13 mouse cellular contexts compared by ENCODE assay signal in genomic region chr8:111676237-111676636, GRCm38 (mm10). TPM values are rescaled to one million over a fixed set of nuclear protein-coding genes. Genes with fewer than 3 reads are reported as not detected.
DNase-seq lines count a peak whose midpoint lies in the region; ATAC-seq and TF ChIP-seq lines count a peak whose summit lies in the region.
"Had no signal": no experiment of that assay in that cellular context is flagged by ENCODE, and none has a peak within 500 bp of the region (broad histone marks: within the 10 kb centered on the region; RNA-seq: fewer than 3 reads in every experiment).

No protein-coding gene starts in this region.

- peak; percentile 35 for DNase-seq in thymus, adult 2 months
- no peak for DNase-seq in thymus, postnatal 0 days (ENCODE audit: low spot score)
- peak; percentile 14 for DNase-seq in c-Kit-positive CD71-positive TER-119-positive erythroid progenitor cells, embryonic 14.5 days (ENCODE audit: low spot score)
- DNase-seq in ovary, adult 18-20 months (ENCODE audit: low spot score), result no peak
- no peak for DNase-seq in layer of hippocampus, adult 8-10 months (ENCODE audit: low spot score in 2 of 2)
- no peak for DNase-seq in cerebellum, adult 11-12 months
- DNase-seq: liver, embryonic 13.5 days had no signal

- no peak for TF ChIP-seq POLR2A in thymus, adult 2 months (IDR thresholded peaks at IDR 0.05; ENCODE audit: control insufficient read depth, extremely low read depth, insufficient read depth, low read length, poor library complexity)

- no peak overlapping the region for H3K4me2 ChIP-seq in intestine, postnatal 0 days (replicated peaks; ENCODE audit: low read depth)
- no peak overlapping the region for H3K4me2 ChIP-seq in intestine, embryonic 15.5 days (replicated peaks)
- H3K4me2 ChIP-seq: liver, embryonic 13.5 days; stomach, embryonic 15.5 days had no signal

- no peak overlapping the region for H3K9ac ChIP-seq in intestine, postnatal 0 days (ENCODE audit: low read depth, low read length)
- H3K9ac ChIP-seq in intestine, embryonic 15.5 days, result no peak overlapping the region
- H3K9ac ChIP-seq: liver, embryonic 13.5 days; stomach, embryonic 15.5 days had no signal

- H3K27me3 ChIP-seq in intestine, postnatal 0 days (replicated peaks; ENCODE audit: control insufficient read depth, insufficient read depth, low read length), result no peaks in the 10 kb centered on the region
- H3K27me3 ChIP-seq in intestine, embryonic 15.5 days (replicated peaks), result no peaks in the 10 kb centered on the region
- H3K27me3 ChIP-seq in thymus, adult 2 months (ENCODE audit: control insufficient read depth, insufficient read depth, low read length), result no peaks in the 10 kb centered on the region
- H3K27me3 ChIP-seq: stomach, embryonic 15.5 days had no signal

- H3K4me1 ChIP-seq in intestine, postnatal 0 days (replicated peaks; ENCODE audit: control insufficient read depth, insufficient read depth, low read length), result no peaks in the 10 kb centered on the region
- H3K4me1 ChIP-seq in intestine, embryonic 15.5 days (replicated peaks), result no peaks in the 10 kb centered on the region
- H3K4me1 ChIP-seq in thymus, adult 2 months (replicated peaks; ENCODE audit: control insufficient read depth, insufficient read depth, low read length), result no peaks in the 10 kb centered on the region
- H3K4me1 ChIP-seq: liver, embryonic 13.5 days; stomach, embryonic 15.5 days had no signal

- no peak for ATAC-seq in intestine, postnatal 0 days
- no peak for ATAC-seq in intestine, embryonic 15.5 days
- ATAC-seq: intestine, embryonic 16.5 days had no signal

- H3K36me3 ChIP-seq in intestine, postnatal 0 days (ENCODE audit: control insufficient read depth, insufficient read depth), result peaks cover 4% of the 10 kb centered on the region; the same call in 1 of the 2 replicates
- no peaks in the 10 kb centered on the region for H3K36me3 ChIP-seq in intestine, embryonic 15.5 days
- H3K36me3 ChIP-seq in thymus, adult 2 months (ENCODE audit: control insufficient read depth, insufficient read depth, low read length), result no peaks in the 10 kb centered on the region
- H3K36me3 ChIP-seq: stomach, embryonic 15.5 days had no signal

- peak; percentile 58 for TF ChIP-seq CTCF in intestine, postnatal 0 days (IDR thresholded peaks at IDR 0.05; ENCODE audit: low read depth)
- no peak for TF ChIP-seq CTCF in thymus, adult 2 months (IDR thresholded peaks at IDR 0.05; ENCODE audit: borderline replicate concordance, control insufficient read depth, extremely low read depth, insufficient read depth, low read length, poor library complexity)

- no peaks in the 10 kb centered on the region for H3K9me3 ChIP-seq in intestine, postnatal 0 days (ENCODE audit: control insufficient read depth)
- H3K9me3 ChIP-seq in intestine, embryonic 15.5 days, result no peaks in the 10 kb centered on the region
- H3K9me3 ChIP-seq: stomach, embryonic 15.5 days had no signal

- H3K4me3 ChIP-seq in intestine, postnatal 0 days (ENCODE audit: low read depth, low read length), result no peak overlapping the region
- no peak overlapping the region for H3K4me3 ChIP-seq in intestine, embryonic 15.5 days (replicated peaks)
- H3K4me3 ChIP-seq in thymus, adult 2 months (ENCODE audit: control insufficient read depth, insufficient read depth, low read length), result no peak overlapping the region
- H3K4me3 ChIP-seq: liver, embryonic 13.5 days; myocyte; stomach, embryonic 15.5 days had no signal

- no peak overlapping the region for H3K27ac ChIP-seq in intestine, postnatal 0 days (ENCODE audit: low read depth, low read length)
- H3K27ac ChIP-seq in intestine, embryonic 15.5 days, result no peak overlapping the region
- no peak overlapping the region for H3K27ac ChIP-seq in thymus, adult 2 months (ENCODE audit: control insufficient read depth, insufficient read depth, low read length)
- H3K27ac ChIP-seq: liver, embryonic 13.5 days; stomach, embryonic 15.5 days had no signal

- WGBS in intestine, postnatal 0 days, result 73% methylated on average over 8 of the region's 8 CpGs
- 72% methylated on average over 8 of the region's 8 CpGs for WGBS in intestine, embryonic 15.5 days
- 81% methylated on average over 8 of the region's 8 CpGs for WGBS in thymus, adult 2 months

RNA-seq across cellular contexts. Expression of gene Ctrb1, which starts 14.6 kb away (rescaled TPM):
- polyA plus RNA-seq in intestine, postnatal 0 days (2015; fragmentation: Nextera tagmentation; extraction: Ambion mirVana), result 75.8 and 118 TPM in 2 replicates
- polyA plus RNA-seq in intestine, embryonic 15.5 days (2015; fragmentation: Nextera tagmentation; extraction: Ambion mirVana), result 1,145 and 3,143 TPM in 2 replicates
- polyA plus RNA-seq in thymus, adult 2 months (2012; rRNA removed), result 6.6 and 11.8 TPM in 2 replicates
- 1.1 TPM in 2 replicates for polyA plus RNA-seq in thymus, postnatal 0 days (2015; fragmentation: Nextera tagmentation; extraction: Ambion mirVana)
- total RNA-seq in layer of hippocampus, adult 8-10 months (2022), result not detected
- total RNA-seq: granulocyte monocyte progenitor cell, adult 5-6 weeks had no signal

RNA-seq across cellular contexts. Expression of gene Zfp1, which starts 33.0 kb away (rescaled TPM):
- polyA plus RNA-seq in intestine, postnatal 0 days (2015; fragmentation: Nextera tagmentation; extraction: Ambion mirVana), result 6.9 and 7.8 TPM in 2 replicates
- 14.9 and 15.7 TPM in 2 replicates for polyA plus RNA-seq in intestine, embryonic 15.5 days (2015; fragmentation: Nextera tagmentation; extraction: Ambion mirVana)
- 10.3 and 11.1 TPM in 2 replicates for polyA plus RNA-seq in thymus, adult 2 months (2012; rRNA removed)
- polyA plus RNA-seq in thymus, postnatal 0 days (2015; fragmentation: Nextera tagmentation; extraction: Ambion mirVana), result 23.6 and 29.7 TPM in 2 replicates
- total RNA-seq in layer of hippocampus, adult 8-10 months (2022), result 10 to 100 TPM; 21.7 to 23.9 (median 22.5) TPM

RNA-seq across cellular contexts. Expression of gene Ldhd, which starts 46.1 kb away (rescaled TPM):
- 5.8 and 6.5 TPM in 2 replicates for polyA plus RNA-seq in intestine, postnatal 0 days (2015; fragmentation: Nextera tagmentation; extraction: Ambion mirVana)
- polyA plus RNA-seq in intestine, embryonic 15.5 days (2015; fragmentation: Nextera tagmentation; extraction: Ambion mirVana), result 1.6 and 1.8 TPM in 2 replicates
- 10.4 and 10.7 TPM in 2 replicates for polyA plus RNA-seq in thymus, adult 2 months (2012; rRNA removed)
- polyA plus RNA-seq in thymus, postnatal 0 days (2015; fragmentation: Nextera tagmentation; extraction: Ambion mirVana), result 3.8 and 3.9 TPM in 2 replicates
- total RNA-seq in layer of hippocampus, adult 8-10 months (2022), result 1 to 10 TPM; 7.5 to 9.6 (median 9.0) TPM
- total RNA-seq: granulocyte monocyte progenitor cell, adult 5-6 weeks had no signal

Comparison
In these comparisons a context has a peak if more than half of its experiments do, and no peak if none do; other contexts are left out.
1. DNase-seq: peak in thymus, adult 2 months (single experiment) and c-Kit-positive CD71-positive TER-119-positive erythroid progenitor cells, embryonic 14.5 days (single experiment); none in thymus, postnatal 0 days (single experiment), ovary, adult 18-20 months (single experiment), layer of hippocampus, adult 8-10 months (0 of 2) and cerebellum, adult 11-12 months (single experiment).